Mouse (Mus musculus) erythroblast, embryonic 14.5 days (primary cell): ENCODE data around the gene Bend4.

Experiments used
- GATA1 ChIP-seq: IDR thresholded peaks from 2 replicates; pipeline ENCODE4 v1.6.1; 2012; ENCODE audit warnings: low read length, inconsistent platforms, mixed read lengths
- TAL1 ChIP-seq: IDR thresholded peaks from 3 replicates; pipeline ENCODE4 v1.6.1; 2012; ENCODE audit warnings: low read length, inconsistent platforms, mixed read lengths

DNA sequence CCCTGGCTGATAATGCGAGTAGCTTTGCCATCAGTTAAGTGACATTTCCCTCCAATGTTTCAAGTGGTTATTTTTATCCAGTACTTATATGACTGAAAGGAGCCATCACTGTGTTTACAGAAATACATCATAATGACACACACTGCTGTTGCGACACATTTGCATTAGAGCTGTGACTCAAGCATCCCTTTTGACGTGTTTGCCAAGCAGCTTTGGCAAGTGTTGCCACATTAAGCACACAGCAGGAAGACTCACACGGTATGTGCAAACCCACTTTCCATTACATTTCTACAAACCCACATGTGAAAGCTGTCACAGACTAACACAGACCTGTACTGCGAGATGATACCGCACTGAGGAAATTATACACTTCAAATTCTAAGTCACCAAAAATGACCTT lies 34.2 kb downstream of the Bend4 start:
- TF ChIP-seq GATA1, result no peak
- no peak for TF ChIP-seq TAL1
